15 mouse cellular contexts compared by ENCODE assay signal in genomic region chr16:17945081-17945831, GRCm38 (mm10). TPM values are rescaled to one million over a fixed set of nuclear protein-coding genes. Genes with fewer than 3 reads are reported as not detected.
DNase-seq lines count a peak whose midpoint lies in the region; ATAC-seq and TF ChIP-seq lines count a peak whose summit lies in the region.
"Had no signal": no experiment of that assay in that cellular context is flagged by ENCODE, and none has a peak within 500 bp of the region (broad histone marks: within the 10 kb centered on the region; RNA-seq: fewer than 3 reads in every experiment).

No protein-coding gene starts in this region.

- H3K9ac ChIP-seq in intestine, embryonic 16.5 days (ENCODE audit: low read depth, low read length) = no peak overlapping the region
- H3K9ac ChIP-seq: embryonic facial prominence, embryonic 12.5 days had no signal

- POLR2A ChIA-PET in Patski (lab: Charles Lee) = interaction anchor here (1.1 kb wide), 1 partner anchor 31 kb away, joined by 3 read pairs; the partner anchor contains the start of gene Gsc2

- H3K9me3 ChIP-seq in intestine, embryonic 16.5 days (ENCODE audit: control insufficient read depth, low read length) = no peaks in the 10 kb centered on the region
- H3K9me3 ChIP-seq in limb, embryonic 10.5 days (replicated peaks) = no peaks in the 10 kb centered on the region
- H3K9me3 ChIP-seq: embryonic facial prominence, embryonic 12.5 days; forebrain, embryonic 10.5 days had no signal

- CTCF ChIA-PET in Patski (lab: Charles Lee) = interaction anchor here (0.9 to 1.2 kb wide), 3 partner anchors 17 to 29 kb away, joined by 3 read pairs; no protein-coding TSS in a partner anchor

- no peaks in the 10 kb centered on the region for H3K36me3 ChIP-seq in intestine, embryonic 16.5 days (ENCODE audit: control insufficient read depth, insufficient read depth, low read length)
- no peaks in the 10 kb centered on the region for H3K36me3 ChIP-seq in limb, embryonic 10.5 days
- H3K36me3 ChIP-seq: embryonic facial prominence, embryonic 12.5 days; forebrain, embryonic 10.5 days had no signal

- in situ Hi-C loops in Patski (cut with MboI; ENCODE audit: low pct_unique_long_range_greater_than_20kb) = no loop called here

- H3K27ac ChIP-seq in intestine, embryonic 16.5 days (ENCODE audit: low read length) = no peak overlapping the region
- H3K27ac ChIP-seq in limb, embryonic 10.5 days = no peak overlapping the region
- H3K27ac ChIP-seq: embryonic facial prominence, embryonic 12.5 days; forebrain, embryonic 10.5 days had no signal

- H3K27me3 ChIP-seq in Patski = no peaks in the 10 kb centered on the region
- no peaks in the 10 kb centered on the region for H3K27me3 ChIP-seq in intestine, embryonic 16.5 days (replicated peaks; ENCODE audit: control insufficient read depth, insufficient read depth, low read length)
- no peaks in the 10 kb centered on the region for H3K27me3 ChIP-seq in limb, embryonic 10.5 days (ENCODE audit: low read depth, poor library complexity, severe bottlenecking)
- H3K27me3 ChIP-seq: embryonic facial prominence, embryonic 12.5 days had no signal

- H3K4me1 ChIP-seq in intestine, embryonic 16.5 days (ENCODE audit: control insufficient read depth, insufficient read depth, low read length) = no peaks in the 10 kb centered on the region
- H3K4me1 ChIP-seq in limb, embryonic 10.5 days = no peaks in the 10 kb centered on the region
- H3K4me1 ChIP-seq: embryonic facial prominence, embryonic 12.5 days had no signal

- DNase-seq in Patski (ENCODE audit: low read depth, low spot score) = peak; percentile 72
- peak; percentile 62 for DNase-seq in kidney, postnatal 10 days
- DNase-seq in lung, postnatal 25 days (ENCODE audit: low spot score) = peak; percentile 54
- DNase-seq in ovary, postnatal 36 days (ENCODE audit: low spot score) = no peak
- DNase-seq in neural tube, embryonic 10.5 days (ENCODE audit: extremely low spot score, low spot score) = no peak
- no peak for DNase-seq in limb, embryonic 10.5 days (ENCODE audit: low spot score)
- DNase-seq: cerebellum, postnatal 14 days; heart, postnatal 4 days; midbrain, embryonic 14.5 days; thymus, adult 2 months had no signal

- ATAC-seq in Patski = peak; percentile 76
- peak; percentile 89 for ATAC-seq in intestine, embryonic 16.5 days

- TF ChIP-seq CTCF in Patski (IDR thresholded peaks at IDR 0.05) = no peak

- no peak overlapping the region for H3K4me3 ChIP-seq in intestine, embryonic 16.5 days (ENCODE audit: low read length)
- no peak overlapping the region for H3K4me3 ChIP-seq in limb, embryonic 10.5 days
- H3K4me3 ChIP-seq: embryonic facial prominence, embryonic 12.5 days; forebrain, embryonic 10.5 days had no signal

- no peak overlapping the region for H3K4me2 ChIP-seq in intestine, embryonic 16.5 days (ENCODE audit: low read depth, low read length)
- H3K4me2 ChIP-seq: embryonic facial prominence, embryonic 12.5 days had no signal

- WGBS in intestine, embryonic 16.5 days = 48% methylated on average over 7 of the region's 7 CpGs
- WGBS in limb, embryonic 10.5 days = 63% methylated on average over 7 of the region's 7 CpGs

RNA-seq across cellular contexts. Expression of gene Slc25a1, which starts 17.2 kb away (rescaled TPM):
- polyA plus RNA-seq in Patski (2021) = 114 TPM
- 255 and 287 TPM in 2 replicates for polyA plus RNA-seq in intestine, embryonic 16.5 days (2015; fragmentation: Nextera tagmentation; extraction: Ambion mirVana)
- 94.2 and 103 TPM in 2 replicates for polyA plus RNA-seq in limb, embryonic 10.5 days (2016; fragmentation: Nextera tagmentation; extraction: Ambion mirVana)

RNA-seq across cellular contexts. Expression of gene Gsc2, which starts 30.4 kb away (rescaled TPM):
- not detected for polyA plus RNA-seq in Patski (2021)
- polyA plus RNA-seq in intestine, embryonic 16.5 days (2015; fragmentation: Nextera tagmentation; extraction: Ambion mirVana) = 0.23 TPM in 1 of 2 replicates, not detected in the other
- polyA plus RNA-seq in limb, embryonic 10.5 days (2016; fragmentation: Nextera tagmentation; extraction: Ambion mirVana) = 0.13 TPM in 1 of 2 replicates, not detected in the other
- polyA plus RNA-seq: embryonic facial prominence, embryonic 12.5 days; liver, embryonic 16.5 days; neural tube, embryonic 11.5 days had no signal

RNA-seq across cellular contexts. Expression of gene Ess2, which starts 34.1 kb away (rescaled TPM):
- polyA plus RNA-seq in Patski (2021) = 25.7 TPM
- polyA plus RNA-seq in intestine, embryonic 16.5 days (2015; fragmentation: Nextera tagmentation; extraction: Ambion mirVana) = 28.8 and 29.5 TPM in 2 replicates
- 56.0 and 63.4 TPM in 2 replicates for polyA plus RNA-seq in limb, embryonic 10.5 days (2016; fragmentation: Nextera tagmentation; extraction: Ambion mirVana)

RNA-seq across cellular contexts. Expression of gene Vpreb2, which starts 35.0 kb away (rescaled TPM):
- 0.31 TPM for polyA plus RNA-seq in Patski (2021)
- 0.29 TPM in 1 of 2 replicates, not detected in the other for polyA plus RNA-seq in intestine, embryonic 16.5 days (2015; fragmentation: Nextera tagmentation; extraction: Ambion mirVana)
- polyA plus RNA-seq in limb, embryonic 10.5 days (2016; fragmentation: Nextera tagmentation; extraction: Ambion mirVana) = not detected in 2 replicates
- polyA plus RNA-seq: embryonic facial prominence, embryonic 12.5 days; forebrain, embryonic 10.5 days; midbrain, embryonic 14.5 days; neural tube, embryonic 11.5 days had no signal

RNA-seq across cellular contexts. Expression of gene Tssk2, which starts 46.8 kb away (rescaled TPM):
- polyA plus RNA-seq in Patski (2021) = 0.08 TPM
- not detected in 2 replicates for polyA plus RNA-seq in intestine, embryonic 16.5 days (2015; fragmentation: Nextera tagmentation; extraction: Ambion mirVana)
- polyA plus RNA-seq in limb, embryonic 10.5 days (2016; fragmentation: Nextera tagmentation; extraction: Ambion mirVana) = not detected in 2 replicates
- polyA plus RNA-seq: liver, embryonic 16.5 days; midbrain, embryonic 14.5 days had no signal

Comparison
In these comparisons a context has a peak if more than half of its experiments do, and no peak if none do; other contexts are left out.
1. DNase-seq: peak in Patski (single experiment), kidney, postnatal 10 days (single experiment) and lung, postnatal 25 days (single experiment); none in ovary, postnatal 36 days (single experiment), neural tube, embryonic 10.5 days (single experiment) and limb, embryonic 10.5 days (single experiment).